Mouse (Mus musculus) gastrocnemius, adult 18-20 months (tissue): ENCODE measurements around the gene Lmna. TPM values are rescaled to one million over a fixed set of nuclear protein-coding genes. Genes with fewer than 3 reads are reported as not detected.
A peak's percentile ranks its signal among the peaks of the same experiment; 100 is the strongest.

ENCODE experiments used
- DNase-seq: peaks from one replicate; pipeline ENCODE4 v3.0.0; 2021; ENCODE audit warnings: low spot score
- total RNA-seq, 2 experiments: library from RNA; stranded (reverse); gene quantifications; 2 replicates each; pipeline ENCODE4 v1.2.3; 2021

Lmna gene
- total RNA-seq, 2 experiments from 2014 or later = 68.3 to 89.6 TPM

DNA sequence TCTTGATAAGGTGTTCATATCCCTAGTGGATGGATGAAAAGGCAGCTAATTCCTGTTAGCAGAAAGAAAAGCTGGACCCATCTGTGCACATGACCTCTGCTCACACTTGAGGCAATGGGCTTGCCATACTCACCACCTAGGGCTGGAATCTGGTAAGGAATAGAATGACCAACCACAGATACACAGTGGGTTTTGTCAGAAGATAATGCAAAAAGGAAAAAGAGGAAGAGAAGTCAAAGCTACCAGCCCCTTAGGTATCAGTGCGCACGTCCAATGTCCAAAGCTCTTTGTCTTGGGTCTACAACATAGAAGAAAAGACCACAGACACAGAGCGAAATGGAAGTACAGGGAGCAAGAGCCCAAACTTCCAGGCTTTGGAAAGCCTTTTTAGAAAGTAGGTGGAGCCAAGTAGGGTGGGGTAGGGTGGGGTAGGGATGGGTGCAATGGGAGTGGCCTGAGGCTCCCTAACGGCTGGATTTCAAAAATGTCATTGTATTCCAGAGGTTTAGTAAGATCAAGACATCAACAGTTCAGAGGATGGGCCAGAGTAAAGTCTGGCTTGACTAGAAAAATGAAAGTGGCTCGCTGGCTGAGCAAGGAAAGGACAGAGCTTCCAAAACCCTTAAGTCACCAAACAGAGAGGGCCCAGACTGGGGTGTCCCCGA, 8.3 kb downstream of the Lmna start:
- peak; percentile 40 for DNase-seq

DNA sequence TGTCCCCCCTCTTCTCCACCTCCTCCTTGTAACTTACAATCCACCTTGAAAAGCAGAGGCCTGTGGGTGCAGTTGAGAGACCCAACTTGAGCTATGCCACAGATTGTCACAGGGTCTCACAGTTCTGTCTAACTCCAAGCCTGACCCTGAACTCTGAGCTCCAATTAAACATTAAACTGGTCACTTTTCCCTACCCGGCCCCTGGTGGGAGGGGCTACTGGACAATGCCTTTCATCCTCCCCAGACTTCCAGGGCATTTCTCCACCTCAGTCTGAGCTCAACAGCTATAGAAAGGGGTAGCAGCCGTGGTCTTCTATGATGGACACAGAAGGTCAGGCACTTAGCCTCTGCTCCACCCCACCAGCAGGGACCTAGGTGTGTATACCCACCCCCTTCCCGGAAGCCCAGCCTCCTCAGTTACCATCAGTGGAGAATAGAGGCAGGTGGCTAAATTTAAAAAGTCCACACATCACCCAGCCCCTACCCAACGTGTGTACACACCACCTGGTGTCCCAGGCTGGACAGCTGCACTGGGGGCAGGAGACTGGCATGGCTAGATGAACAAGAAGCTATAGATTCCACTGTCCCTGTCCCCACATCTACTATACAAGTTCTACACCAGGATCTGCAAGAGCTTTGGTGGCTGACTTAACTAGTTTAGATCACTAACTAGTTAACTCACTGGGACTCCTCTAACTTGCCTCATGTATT, 8.9 kb downstream of the Lmna start:
- no peak for DNase-seq

- DNase-seq = no peak
These were observed 9.7 kb downstream of the Lmna start for GRCm38 (mm10) chr3:88500087-88500486.

GRCm38 (mm10) chr3:88499580-88499979, 10.2 kb downstream of the Lmna start:
- DNase-seq = no peak

GRCm38 (mm10) chr3:88495741-88496415, 13.9 kb downstream of the Lmna start:
- peak; percentile 23 for DNase-seq

- peak; percentile 73 for DNase-seq
These were observed 14.7 kb downstream of the Lmna start for GRCm38 (mm10) chr3:88494836-88495628.

DNA sequence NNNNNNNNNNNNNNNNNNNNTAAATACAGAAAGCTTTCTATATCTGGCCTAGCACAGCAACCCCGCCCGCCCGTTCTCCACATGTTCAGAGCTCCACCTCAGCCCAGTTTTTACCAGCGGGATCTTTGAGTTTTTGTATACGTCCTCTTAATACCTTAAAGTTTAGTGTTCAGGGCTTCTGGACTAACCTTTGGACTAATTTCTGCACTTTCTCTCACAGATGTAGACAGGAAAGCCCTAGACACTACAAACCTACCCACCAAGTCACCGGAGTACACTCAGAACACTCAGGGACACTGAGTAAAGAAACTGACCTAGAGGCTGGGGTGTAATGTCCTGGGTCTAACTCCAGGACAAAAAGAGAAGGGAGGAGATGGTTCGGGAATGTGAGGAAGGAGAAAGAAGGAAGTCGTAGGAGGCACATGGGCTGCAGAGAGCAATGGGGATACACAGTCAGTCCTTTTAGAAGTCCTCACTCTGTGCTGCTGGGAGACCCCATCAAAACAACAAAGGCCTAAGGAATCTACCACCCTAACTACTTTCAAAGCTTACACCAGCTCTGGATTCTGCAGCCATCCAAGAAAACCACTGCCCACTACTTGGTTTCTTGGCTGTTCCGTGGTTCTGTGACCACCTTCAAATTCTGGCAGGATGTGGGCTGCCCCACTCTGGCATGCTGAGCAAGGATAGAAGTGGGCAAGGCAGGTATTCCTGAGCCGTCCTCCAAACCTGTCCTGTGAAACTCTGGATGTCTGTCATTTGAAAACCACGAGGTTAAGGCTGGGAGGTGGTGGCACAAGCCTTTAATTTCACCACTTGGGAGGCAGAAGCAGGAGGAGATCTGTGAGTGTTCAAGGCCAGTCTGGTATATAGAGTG, 15.8 kb downstream of the Lmna start:
- no peak for DNase-seq

- DNase-seq = no peak
These were observed 22.4 kb downstream of the Lmna start for GRCm38 (mm10) chr3:88487396-88487795.

DNA sequence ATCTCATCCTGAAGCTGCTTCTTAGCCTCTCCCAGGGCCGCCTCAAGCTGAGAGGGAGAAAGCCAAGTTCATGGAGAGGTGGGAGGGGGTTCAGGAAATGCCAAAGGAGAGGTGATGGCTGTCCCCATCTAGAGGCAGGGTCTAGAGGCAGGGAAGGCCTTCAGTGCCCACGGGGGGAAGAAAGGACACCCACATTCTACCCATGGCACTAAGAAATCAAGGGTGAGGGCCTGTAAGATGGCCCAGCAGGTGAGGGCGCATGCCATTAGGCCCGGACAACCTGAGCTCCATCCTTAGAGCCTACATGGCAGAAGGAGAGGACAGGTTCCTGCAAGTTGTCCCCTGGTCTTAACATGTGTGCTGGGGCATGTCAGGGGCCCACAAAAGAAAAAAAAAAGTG, 22.9 kb downstream of the Lmna start:
- DNase-seq = no peak

GRCm38 (mm10) chr3:88486043-88486442, 23.7 kb downstream of the Lmna start:
- DNase-seq = no peak

- DNase-seq = no peak
These were observed 25.0 kb downstream of the Lmna start for GRCm38 (mm10) chr3:88484597-88485316.

- peak; percentile 70 for DNase-seq
These were observed 26.1 kb downstream of the Lmna start for GRCm38 (mm10) chr3:88483621-88484020.

DNA sequence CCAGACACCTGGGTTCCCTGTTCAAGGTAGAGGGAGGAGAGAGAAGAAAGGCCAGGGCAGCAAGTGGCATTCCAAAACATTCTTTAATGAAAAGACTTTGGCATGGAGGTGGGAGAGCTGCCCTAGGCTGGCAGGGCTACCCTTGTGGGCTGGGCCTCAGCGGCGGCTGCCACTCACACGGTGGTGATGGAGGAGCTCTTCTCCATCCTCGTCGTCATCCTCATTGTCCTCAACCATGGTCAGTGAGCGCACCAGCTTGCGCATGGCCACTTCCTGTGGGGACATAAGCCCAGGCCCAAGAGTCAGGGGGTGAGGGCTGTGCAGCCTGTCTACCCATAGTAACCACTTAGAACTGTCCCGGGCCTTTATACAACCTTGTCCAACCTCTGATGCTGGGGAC, 26.6 kb downstream of the Lmna start:
- no peak for DNase-seq

DNA sequence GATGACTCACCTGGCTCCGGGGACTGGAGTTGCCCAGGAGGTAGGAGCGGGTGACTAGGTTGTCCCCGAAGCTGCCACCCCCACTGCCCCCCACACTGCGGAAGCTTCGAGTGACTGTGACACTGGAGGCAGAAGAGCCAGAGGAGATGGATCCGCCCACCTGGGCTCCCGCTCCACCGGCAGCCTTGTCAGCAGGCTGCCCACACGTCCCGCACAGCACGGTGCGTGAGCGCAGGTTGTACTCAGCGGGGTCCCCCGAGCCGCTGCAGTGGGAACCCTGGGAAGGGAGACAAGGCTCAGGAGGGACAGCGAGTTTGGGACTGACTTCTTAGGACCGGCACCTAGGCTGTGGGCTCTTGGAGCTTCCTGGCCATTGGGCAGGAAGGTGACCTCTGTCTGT, 27.4 kb downstream of the Lmna start:
- no peak for DNase-seq

- DNase-seq = no peak
These were observed 28.2 kb downstream of the Lmna start for GRCm38 (mm10) chr3:88481372-88482040.

DNA sequence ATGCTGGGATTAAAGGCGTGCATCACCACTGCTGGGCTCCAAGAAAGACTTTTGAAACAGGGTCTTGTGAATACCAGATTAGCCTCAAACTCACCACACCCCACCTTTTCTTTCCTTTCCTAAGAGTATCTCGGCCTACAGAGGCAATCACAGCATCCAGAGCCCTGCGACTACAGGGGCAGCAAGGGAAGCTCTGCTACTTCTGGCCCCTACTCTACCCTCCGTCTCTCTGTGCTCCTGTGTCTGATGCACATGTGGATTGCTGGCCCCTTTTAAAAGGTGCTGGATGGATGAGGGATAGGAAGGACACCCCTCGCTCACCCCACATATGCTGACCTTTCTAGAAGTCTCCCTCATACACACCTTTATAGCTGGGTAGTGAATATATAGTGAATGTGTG, 29.1 kb downstream of the Lmna start:
- no peak for DNase-seq

GRCm38 (mm10) chr3:88479828-88480227, 29.9 kb downstream of the Lmna start:
- DNase-seq = no peak

DNA sequence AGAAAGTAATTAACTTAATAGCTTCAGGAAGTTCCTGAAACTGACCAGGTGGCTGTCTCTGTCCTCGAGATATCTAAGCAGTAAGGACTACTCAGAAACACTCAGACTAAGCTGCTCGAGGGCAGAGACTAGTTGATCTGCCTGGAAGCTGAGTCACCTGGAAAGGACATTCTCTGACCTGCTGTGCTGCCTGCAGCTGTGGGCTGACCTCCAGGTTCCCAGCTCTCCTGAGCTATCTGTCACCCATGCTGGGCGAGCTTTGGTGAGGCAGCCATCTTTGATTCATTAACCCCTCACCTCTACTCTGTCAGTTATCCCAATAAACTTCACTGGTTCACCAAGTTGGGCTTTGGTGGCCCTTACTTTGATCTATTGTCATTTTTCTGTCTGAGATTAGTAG, 30.6 kb downstream of the Lmna start:
- no peak for DNase-seq

- peak; percentile 78 for DNase-seq
These were observed 32.0 kb downstream of the Lmna start for GRCm38 (mm10) chr3:88477735-88478134.

GRCm38 (mm10) chr3:88476403-88476802, 33.4 kb downstream of the Lmna start:
- DNase-seq = no peak
